Mouse (Mus musculus): Measurements from ENCODE around the gene Actn4. TPM values are rescaled to one million over a fixed set of nuclear protein-coding genes. Genes with fewer than 3 reads are reported as not detected.

Actn4 gene
- total and polyA plus RNA-seq, 3 experiments: 60.5 to 267 TPM; not detected in 1

DNA sequence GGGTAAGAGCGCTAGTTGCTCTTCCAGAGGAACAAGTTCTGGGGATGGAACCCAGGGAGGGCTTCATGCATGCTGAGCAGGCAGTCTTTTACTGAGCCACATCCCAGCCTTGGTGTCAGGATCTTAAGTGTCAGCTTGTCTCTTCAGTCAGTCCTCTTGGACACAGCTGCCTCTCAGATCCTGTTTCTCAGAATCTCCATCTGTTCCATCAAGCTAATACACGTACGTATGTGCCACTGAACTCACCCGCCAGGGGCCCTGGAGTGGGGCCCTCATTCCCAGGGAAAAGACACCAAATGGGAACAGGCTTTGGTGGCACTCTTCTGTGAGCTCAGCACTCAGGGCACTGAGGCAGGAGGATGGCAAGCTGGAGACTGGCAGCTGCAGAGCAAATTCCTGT lies 84.3 kb downstream of the Actn4 start:
- Histone ChIP-seq H3K4me3 (ENCODE audit: control insufficient read depth in 1 of 2, insufficient read depth in 1 of 2, low read depth in 2 of 2, low read length in 2 of 2) (no peak overlapping the region), H3K79me2 (ENCODE audit: control insufficient read depth, insufficient read depth, low read length, poor library complexity) (no peaks in the 10 kb centered on the region), H3K9me3 (replicated peaks; ENCODE audit: insufficient read depth, low read length) (no peaks in the 10 kb centered on the region), H3K27me3 (ENCODE audit: control insufficient read depth in 1 of 2, insufficient read depth in 2 of 2, low read length in 2 of 2) (no peaks in the 10 kb centered on the region), H3K27ac (ENCODE audit: control insufficient read depth, low read depth, low read length) (peak overlapping the region; percentile 53; the same call in 1 of the 2 replicates), H3K36me3 (ENCODE audit: control insufficient read depth in 1 of 2, insufficient read depth in 2 of 2, low read length in 2 of 2) (peaks cover 0 to 16% of the 10 kb centered on the region in 2 experiments; a peak in 2 of 4 replicates), H3K9ac (ENCODE audit: control insufficient read depth, low read depth, low read length, poor library complexity, severe bottlenecking) (peak overlapping the region; percentile 25; the same call in 1 of the 2 replicates), H3K4me1 (ENCODE audit: control insufficient read depth in 1 of 2, insufficient read depth in 2 of 2, low read length in 2 of 2) (peaks cover 19 to 28% of the 10 kb centered on the region in 2 experiments)
- TF ChIP-seq USF1 (IDR thresholded peaks at IDR 0.05; ENCODE audit: low read depth, low read length) (no peak), CTCF (IDR thresholded peaks at IDR 0.05 in 2 of 3, conservative IDR thresholded peaks at IDR 0.05 in 1 of 3; ENCODE audit: control insufficient read depth in 1 of 3, insufficient read depth in 1 of 3, low read depth in 2 of 3, low read length in 3 of 3, poor library complexity in 1 of 3, severe bottlenecking in 1 of 3) (no peak), EP300 (IDR thresholded peaks at IDR 0.05; ENCODE audit: low read depth in 1 of 2, low read length in 2 of 2) (no peak), MAZ (IDR thresholded peaks at IDR 0.05; ENCODE audit: low read depth, low read length) (no peak), NRF1 (IDR thresholded peaks at IDR 0.05; ENCODE audit: insufficient read depth, low read depth, low read length, poor library complexity, severe bottlenecking) (no peak), POLR2AphosphoS5 (IDR thresholded peaks at IDR 0.05; ENCODE audit: borderline replicate concordance, low read depth, low read length) (no peak), E2F4 (IDR thresholded peaks at IDR 0.05; ENCODE audit: borderline replicate concordance, low read depth, low read length) (no peak), HCFC1 (IDR thresholded peaks at IDR 0.05; ENCODE audit: low read depth, low read length) (no peak), MEF2A (IDR thresholded peaks at IDR 0.05; ENCODE audit: extremely low read depth, insufficient replicate concordance, low read depth, low read length, poor library complexity, severe bottlenecking) (no peak)
- DNase-seq (ENCODE audit: low read depth, low spot score): peak; percentile 36

DNA sequence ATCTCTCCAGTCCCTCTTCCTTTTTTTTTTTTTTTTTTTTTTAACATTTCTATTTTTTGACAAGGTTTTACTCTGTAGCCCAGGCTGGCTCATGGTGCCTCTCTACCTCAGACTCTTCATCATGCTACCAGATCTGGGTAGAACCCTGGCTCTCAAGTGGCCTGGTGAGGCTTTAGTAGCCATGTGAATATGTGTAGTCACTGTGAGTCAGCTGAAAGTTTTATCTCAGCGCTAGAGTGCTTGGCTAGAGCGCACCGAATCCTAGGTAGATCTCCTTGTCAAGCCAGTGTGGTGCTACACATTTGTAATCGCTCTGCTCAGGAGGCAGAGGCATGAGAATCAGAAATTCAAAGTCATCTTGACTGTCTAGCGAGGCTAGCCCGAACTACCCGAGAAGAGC lies 85.0 kb downstream of the Actn4 start:
- H3K79me2 ChIP-seq (ENCODE audit: control insufficient read depth, insufficient read depth, low read length, poor library complexity): no peaks in the 10 kb centered on the region
- H3K36me3 ChIP-seq (ENCODE audit: control insufficient read depth in 1 of 2, insufficient read depth in 2 of 2, low read length in 2 of 2): peaks cover 0 to 16% of the 10 kb centered on the region in 2 experiments; a peak in 2 of 4 replicates
- no peaks in the 10 kb centered on the region for H3K9me3 ChIP-seq (replicated peaks; ENCODE audit: insufficient read depth, low read length)
- H3K4me1 ChIP-seq (ENCODE audit: control insufficient read depth in 1 of 2, insufficient read depth in 2 of 2, low read length in 2 of 2): peaks cover 19 to 28% of the 10 kb centered on the region in 2 experiments
- H3K4me3 ChIP-seq (ENCODE audit: control insufficient read depth in 1 of 2, insufficient read depth in 1 of 2, low read depth in 2 of 2, low read length in 2 of 2): no peak overlapping the region
- H3K27me3 ChIP-seq (ENCODE audit: control insufficient read depth in 1 of 2, insufficient read depth in 2 of 2, low read length in 2 of 2): no peaks in the 10 kb centered on the region
- peak overlapping the region; percentile 53 for H3K27ac ChIP-seq (ENCODE audit: control insufficient read depth, low read depth, low read length)
- DNase-seq (ENCODE audit: low read depth, low spot score): peak; percentile 86
- peak overlapping the region; percentile 27; the same call in 1 of the 2 replicates for H3K9ac ChIP-seq (ENCODE audit: control insufficient read depth, low read depth, low read length, poor library complexity, severe bottlenecking)
- no peak for TF ChIP-seq SMC3 (IDR thresholded peaks at IDR 0.05; ENCODE audit: low read depth, low read length)
- TF ChIP-seq MEF2A (IDR thresholded peaks at IDR 0.05; ENCODE audit: extremely low read depth, insufficient replicate concordance, low read depth, low read length, poor library complexity, severe bottlenecking): no peak
- no peak for TF ChIP-seq ZC3H11A (IDR thresholded peaks at IDR 0.05; ENCODE audit: low read depth, low read length)
- TF ChIP-seq KAT2A (conservative IDR thresholded peaks at IDR 0.05; ENCODE audit: low read depth, low read length): peak; percentile 36; the same call in 1 of the 2 replicates
- no peak for TF ChIP-seq CHD1 (IDR thresholded peaks at IDR 0.05; ENCODE audit: low read depth, low read length)
- no peak for TF ChIP-seq POLR2AphosphoS5 (IDR thresholded peaks at IDR 0.05; ENCODE audit: borderline replicate concordance, low read depth, low read length)
- no peak for TF ChIP-seq CTCF (IDR thresholded peaks at IDR 0.05 in 2 of 3, conservative IDR thresholded peaks at IDR 0.05 in 1 of 3; ENCODE audit: control insufficient read depth in 1 of 3, insufficient read depth in 1 of 3, low read depth in 2 of 3, low read length in 3 of 3, poor library complexity in 1 of 3, severe bottlenecking in 1 of 3)
- no peak for TF ChIP-seq UBTF (IDR thresholded peaks at IDR 0.05; ENCODE audit: borderline replicate concordance, insufficient read depth, low read depth, low read length)
- no peak for TF ChIP-seq MYB (IDR thresholded peaks at IDR 0.05; ENCODE audit: low read depth, low read length)
- TF ChIP-seq ETS1 (IDR thresholded peaks at IDR 0.05; ENCODE audit: low read depth, low read length): peak; percentile 91
- 0 out of 2 replicates have a peak, but pooled peaks have one; percentile 31 for TF ChIP-seq HCFC1 (IDR thresholded peaks at IDR 0.05; ENCODE audit: low read depth, low read length)
- no peak; the same call in 1 of the 2 replicates for TF ChIP-seq POLR2AphosphoS2 (IDR thresholded peaks at IDR 0.05; ENCODE audit: low read length)
- TF ChIP-seq ZNF384 (IDR thresholded peaks at IDR 0.05; ENCODE audit: low read depth, low read length): peak; percentile 78
- TF ChIP-seq MYC (IDR thresholded peaks at IDR 0.05; ENCODE audit: low read depth, low read length): peak; percentile 52; the same call in 1 of the 2 replicates
- no peak for TF ChIP-seq ZKSCAN1 (IDR thresholded peaks at IDR 0.05; ENCODE audit: low read depth, low read length)
- TF ChIP-seq TCF12 (IDR thresholded peaks at IDR 0.05; ENCODE audit: low read depth, low read length): peak; percentile 73
- no peak for TF ChIP-seq JUND (IDR thresholded peaks at IDR 0.05; ENCODE audit: low read depth, low read length)
- 0 out of 2 replicates have a peak, but pooled peaks have one; percentile 21 for TF ChIP-seq BHLHE40 (IDR thresholded peaks at IDR 0.05; ENCODE audit: borderline replicate concordance, low read depth, low read length)
- TF ChIP-seq NELFE (IDR thresholded peaks at IDR 0.05; ENCODE audit: low read depth, low read length): no peak; the same call in 1 of the 2 replicates
- TF ChIP-seq POLR2A (IDR thresholded peaks at IDR 0.05; ENCODE audit: control insufficient read depth in 1 of 2, insufficient read depth in 1 of 2, low read depth in 1 of 2, low read length in 2 of 2, poor library complexity in 1 of 2): no peak
- no peak for TF ChIP-seq RAD21 (IDR thresholded peaks at IDR 0.05; ENCODE audit: low read depth, low read length)
- peak; percentile 61 for TF ChIP-seq SIN3A (IDR thresholded peaks at IDR 0.05; ENCODE audit: low read length)
- TF ChIP-seq GABPA (IDR thresholded peaks at IDR 0.05; ENCODE audit: low read depth, low read length): peak; percentile 100
- TF ChIP-seq MXI1 (IDR thresholded peaks at IDR 0.05; ENCODE audit: low read depth, low read length): peak; percentile 39; the same call in 1 of the 2 replicates

Measured in MEL (cell line).